Mouse (Mus musculus) skeletal muscle tissue, postnatal 0 days (tissue): ENCODE measurements around the gene Apbb1ip. TPM values are rescaled to one million over a fixed set of nuclear protein-coding genes. Genes with fewer than 3 reads are reported as not detected.

Experiments
- polyA plus RNA-seq: library from polyadenylated mRNA; unstranded; fragments of >200 nt; fragmentation: Nextera tagmentation; extraction: Ambion mirVana; gene quantifications from 2 replicates; pipeline ENCODE4 v1.2.1, GENCODE M21; 2015

Gene Apbb1ip
- 2.7 and 3.5 TPM in 2 replicates for polyA plus RNA-seq

DNA sequence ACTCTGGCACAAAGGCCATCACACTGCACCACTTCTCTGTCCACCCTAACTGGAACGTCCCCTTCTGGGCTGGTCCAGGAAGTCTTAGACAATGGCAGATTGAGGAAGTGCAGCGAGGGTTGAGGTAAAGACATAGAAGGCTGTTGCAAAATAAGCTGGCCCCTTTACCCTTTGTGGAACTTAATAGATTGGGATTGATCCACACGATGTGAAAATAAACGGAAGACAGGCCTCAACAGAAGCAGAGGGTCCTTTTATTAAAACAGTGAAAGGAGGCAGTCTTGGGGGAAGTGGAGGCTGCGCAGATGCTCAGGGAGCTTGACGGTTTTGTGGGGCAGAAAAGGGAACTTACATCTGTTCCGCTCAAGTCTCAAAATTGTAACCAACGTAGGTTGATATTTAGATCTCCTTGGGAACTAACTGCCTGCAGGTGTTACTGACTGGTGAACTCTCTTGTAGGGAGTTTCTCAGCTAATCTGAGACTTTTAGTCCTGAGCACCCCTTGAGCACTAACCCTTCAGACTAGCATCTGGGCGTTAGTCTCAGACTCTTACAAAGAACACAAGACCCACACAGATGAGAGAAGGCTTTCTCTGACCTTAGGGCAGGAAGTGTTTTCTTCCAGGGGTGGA is at the start of gene Apbb1ip:
TSS of gene Apbb1ip (plus strand) at position 546 of the 632 bp plus-strand sequence.

GRCm38 (mm10) chr2:22895282-22896273 is 121.7 kb downstream of the Apbb1ip start, which contains the start of gene Pdss1:
Pdss1 (plus strand) TSS chr2:22895522.

Other genes with a start within 250 kb of the Apbb1ip start
- 0.03 TPM in 1 of 2 replicates, not detected in the other for gene Gad2, start 151.9 kb upstream of the Apbb1ip start, polyA plus RNA-seq
- gene Pdss1, start 121.4 kb downstream of the Apbb1ip start, polyA plus RNA-seq, result 20.3 and 20.4 TPM in 2 replicates